Mouse (Mus musculus) midbrain, embryonic 12.5 days (tissue): ENCODE results near the gene Hamp2. TPM values are rescaled to one million over a fixed set of nuclear protein-coding genes. Genes with fewer than 3 reads are reported as not detected.

Experiments used
- ATAC-seq: fragments of 200-750 bp; cut with Nextera tagmentation; 2 replicates; pipeline ENCODE4 v1.8.0; 2017; ENCODE audit warnings: low read depth, moderate TSS enrichment, moderate library complexity; ENCODE audit not compliant: low FRiP score
- H3K27ac ChIP-seq: fragments of 300-500 bp; sonication (generic); replicated peaks from 2 replicates; pipeline ENCODE4 v1.5.1; 2016; ENCODE audit warnings: mild to moderate bottlenecking
- H3K27me3 ChIP-seq: fragments of 300-500 bp; sonication (generic); 2 replicates; pipeline ENCODE4 v1.6.1; 2016; ENCODE audit warnings: mild to moderate bottlenecking
- H3K36me3 ChIP-seq: fragments of 300-500 bp; sonication (generic); 2 replicates; pipeline ENCODE4 v1.6.1; 2016
- H3K4me1 ChIP-seq: fragments of 300-500 bp; sonication (generic); 2 replicates; pipeline ENCODE4 v1.6.1; 2016
- H3K4me2 ChIP-seq: fragments of 300-500 bp; sonication (generic); replicated peaks from 2 replicates; pipeline ENCODE4 v1.6.1; 2016; ENCODE audit warnings: mild to moderate bottlenecking, moderate library complexity
- H3K4me3 ChIP-seq: fragments of 300-500 bp; sonication (generic); 2 replicates; pipeline ENCODE4 v1.5.1; 2016; ENCODE audit warnings: mild to moderate bottlenecking
- H3K9ac ChIP-seq: fragments of 300-500 bp; sonication (generic); replicated peaks from 2 replicates; pipeline ENCODE4 v1.6.1; 2016; ENCODE audit warnings: mild to moderate bottlenecking, moderate library complexity
- H3K9me3 ChIP-seq: fragments of 300-500 bp; sonication (generic); 2 replicates; pipeline ENCODE4 v1.6.1; 2016; ENCODE audit warnings: mild to moderate bottlenecking
- WGBS: fragments of 180-500 bp; shearing (Covaris S2); methylation state at CpG from one replicate; pipeline ENCODE4 v1.1.7; 2016; 5-methylcytosine and 5-hydroxymethylcytosine counted together
- polyA plus RNA-seq: library from polyadenylated mRNA; unstranded; fragments of >200 nt; fragmentation: Nextera tagmentation; extraction: Ambion mirVana; gene quantifications from 2 replicates; pipeline ENCODE4 v1.2.1, GENCODE M21; 2016

The Hamp2 gene
- polyA plus RNA-seq, 1 experiment from 2014 or later = not detected

GRCm38 (mm10) chr7:30958866-30959487 is 34.5 kb upstream of the Hamp2 start:
- H3K4me2 ChIP-seq = no peak overlapping the region

GRCm38 (mm10) chr7:30958109-30958865 is 33.8 kb upstream of the Hamp2 start:
- WGBS = 77% methylated on average over 28 of the region's 28 CpGs
- H3K27me3 ChIP-seq = no peaks in the 10 kb centered on the region
- H3K9ac ChIP-seq = peak overlapping the region; percentile 100
- H3K9me3 ChIP-seq = no peaks in the 10 kb centered on the region
- peaks cover 32% of the 10 kb centered on the region for H3K36me3 ChIP-seq
- H3K27ac ChIP-seq = peak overlapping the region; percentile 98
- peak overlapping the region; percentile 62 for H3K4me2 ChIP-seq
- peaks cover 21% of the 10 kb centered on the region for H3K4me1 ChIP-seq
- peak overlapping the region; percentile 98 for H3K4me3 ChIP-seq
- ATAC-seq = no peak

More at GRCm38 (mm10) chr7:30958866-30959487, 34.5 kb upstream of the Hamp2 start:
- Histone ChIP-seq H3K9ac (no peak overlapping the region), H3K4me1 (peaks cover 21% of the 10 kb centered on the region), H3K9me3 (no peaks in the 10 kb centered on the region), H3K36me3 (peaks cover 25% of the 10 kb centered on the region), H3K27me3 (no peaks in the 10 kb centered on the region), H3K27ac (no peak overlapping the region), H3K4me3 (no peak overlapping the region)
- 94% methylated on average over 9 of the region's 9 CpGs for WGBS
- ATAC-seq = no peak

- ATAC-seq = peak; percentile 59
- H3K4me3 ChIP-seq = peak overlapping the region; percentile 98
- H3K36me3 ChIP-seq = peaks cover 41% of the 10 kb centered on the region
- peak overlapping the region; percentile 100 for H3K9ac ChIP-seq
- no peaks in the 10 kb centered on the region for H3K9me3 ChIP-seq
- H3K4me2 ChIP-seq = peak overlapping the region; percentile 62
- peak overlapping the region; percentile 98 for H3K27ac ChIP-seq
- H3K4me1 ChIP-seq = peaks cover 21% of the 10 kb centered on the region
- H3K27me3 ChIP-seq = no peaks in the 10 kb centered on the region
- under 1% methylated on average over 41 of the region's 43 CpGs for WGBS
Measured at GRCm38 (mm10) chr7:30957367-30957783, 32.9 kb upstream of the Hamp2 start.

- Histone ChIP-seq H3K4me3 (peak within 1 kb of the TSS; percentile 98), H3K27ac (peak within 1 kb of the TSS; percentile 98), H3K4me2 (peak within 1 kb of the TSS; percentile 62), H3K9ac (peak within 1 kb of the TSS; percentile 100), H3K4me1 (peaks cover 21% of the 10 kb centered on the region), H3K27me3 (no peaks in the 10 kb centered on the region), H3K9me3 (no peaks in the 10 kb centered on the region), H3K36me3 (peaks cover 46% of the 10 kb centered on the region)
- WGBS = under 1% methylated on average over 33 of the region's 82 CpGs
- ATAC-seq = peak; percentile 53
Measured at GRCm38 (mm10) chr7:30956756-30957366, 32.4 kb upstream of the Hamp2 start, which contains the start of gene Usf2. Gene Usf2, minus strand, starts transcription at chr7:30956803.

- H3K4me1 ChIP-seq = peaks cover 21% of the 10 kb centered on the region
- no peaks in the 10 kb centered on the region for H3K9me3 ChIP-seq
- H3K4me2 ChIP-seq = peak overlapping the region; percentile 62
- H3K4me3 ChIP-seq = peak overlapping the region; percentile 98
- no peaks in the 10 kb centered on the region for H3K27me3 ChIP-seq
- H3K9ac ChIP-seq = peak overlapping the region; percentile 100
- 2% methylated on average over 19 of the region's 49 CpGs for WGBS
- H3K27ac ChIP-seq = peak overlapping the region; percentile 98
- peak; percentile 32 for ATAC-seq
- H3K36me3 ChIP-seq = peaks cover 51% of the 10 kb centered on the region
Measured at GRCm38 (mm10) chr7:30956357-30956751, 31.9 kb upstream of the Hamp2 start.

- H3K4me2 ChIP-seq = peak overlapping the region; percentile 62
- H3K9me3 ChIP-seq = no peaks in the 10 kb centered on the region
- H3K4me3 ChIP-seq = peak overlapping the region; percentile 98
- peaks cover 21% of the 10 kb centered on the region for H3K4me1 ChIP-seq
- H3K27ac ChIP-seq = peak overlapping the region; percentile 98
- no peaks in the 10 kb centered on the region for H3K27me3 ChIP-seq
- H3K36me3 ChIP-seq = peaks cover 57% of the 10 kb centered on the region
- peak overlapping the region; percentile 100 for H3K9ac ChIP-seq
- ATAC-seq = peak; percentile 80
- 0% methylated on average over 42 of the region's 64 CpGs for WGBS
Measured at GRCm38 (mm10) chr7:30955584-30956356, 31.3 kb upstream of the Hamp2 start.

- Histone ChIP-seq H3K4me1 (peaks cover 21% of the 10 kb centered on the region), H3K27ac (peak overlapping the region; percentile 98; the same call in 1 of the 2 replicates), H3K4me2 (peak overlapping the region; percentile 62), H3K27me3 (no peaks in the 10 kb centered on the region), H3K36me3 (peaks cover 64% of the 10 kb centered on the region), H3K9ac (peak overlapping the region; percentile 100; the same call in 1 of the 2 replicates), H3K4me3 (peak overlapping the region; percentile 98), H3K9me3 (no peaks in the 10 kb centered on the region)
- no peak for ATAC-seq
- 90% methylated on average over 12 of the region's 12 CpGs for WGBS
Measured at GRCm38 (mm10) chr7:30954971-30955520, 30.6 kb upstream of the Hamp2 start.

GRCm38 (mm10) chr7:30954036-30954435 is 29.6 kb upstream of the Hamp2 start:
- 87% methylated on average over 3 of the region's 3 CpGs for WGBS
- Histone ChIP-seq H3K27me3 (no peaks in the 10 kb centered on the region), H3K36me3 (peaks cover 69% of the 10 kb centered on the region), H3K9me3 (no peaks in the 10 kb centered on the region), H3K4me2 (no peak overlapping the region), H3K4me3 (no peak overlapping the region), H3K9ac (no peak overlapping the region), H3K27ac (no peak overlapping the region), H3K4me1 (peaks cover 21% of the 10 kb centered on the region)
- ATAC-seq = no peak

- peaks cover 68% of the 10 kb centered on the region for H3K36me3 ChIP-seq
Measured at GRCm38 (mm10) chr7:30953459-30953858, 29.0 kb upstream of the Hamp2 start.

GRCm38 (mm10) chr7:30952441-30953265 is 28.2 kb upstream of the Hamp2 start:
- ATAC-seq = no peak
- Histone ChIP-seq H3K27me3 (no peaks in the 10 kb centered on the region), H3K4me1 (peaks cover 11% of the 10 kb centered on the region), H3K9ac (no peak overlapping the region), H3K9me3 (no peaks in the 10 kb centered on the region), H3K4me3 (no peak overlapping the region), H3K4me2 (no peak overlapping the region), H3K27ac (no peak overlapping the region), H3K36me3 (peaks cover 64% of the 10 kb centered on the region)
- 93% methylated on average over 16 of the region's 16 CpGs for WGBS

More at GRCm38 (mm10) chr7:30953459-30953858, 29.0 kb upstream of the Hamp2 start:
- H3K9ac ChIP-seq = no peak overlapping the region
- H3K27ac ChIP-seq = no peak overlapping the region
- peaks cover 18% of the 10 kb centered on the region for H3K4me1 ChIP-seq
- H3K4me2 ChIP-seq = no peak overlapping the region
- no peak for ATAC-seq
- no peaks in the 10 kb centered on the region for H3K27me3 ChIP-seq
- no peak overlapping the region for H3K4me3 ChIP-seq
- 90% methylated on average over 6 of the region's 6 CpGs for WGBS
- H3K9me3 ChIP-seq = no peaks in the 10 kb centered on the region
